ENCODE assay signal across 29 mouse cellular contexts in the genomic region with DNA sequence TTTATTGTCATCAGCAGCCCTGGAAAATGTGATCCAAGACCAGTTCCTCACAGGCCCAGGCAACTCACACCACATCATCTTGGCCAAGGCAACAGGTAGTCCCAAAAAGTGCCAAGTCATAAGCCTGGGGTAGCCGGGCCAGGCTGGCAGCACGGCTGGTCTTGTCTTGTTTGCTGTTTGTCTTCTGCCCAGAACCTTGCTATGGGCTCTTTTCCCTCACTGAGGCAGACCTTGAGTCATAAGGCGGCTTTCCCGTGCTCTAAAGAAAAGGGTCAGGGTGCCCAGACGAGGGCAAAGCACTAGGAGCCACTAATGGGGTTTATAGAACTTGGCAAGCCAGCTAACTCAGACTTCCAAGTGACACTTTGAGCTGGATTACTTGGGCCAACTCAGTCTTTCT. TPM values are rescaled to one million over a fixed set of nuclear protein-coding genes. Genes with fewer than 3 reads are reported as not detected.
DNase-seq lines count a peak whose midpoint lies in the region; ATAC-seq lines count a peak whose summit lies in the region.
"Had no signal": no experiment of that assay in that cellular context is flagged by ENCODE, and none has a peak within 500 bp of the region (broad histone marks: within the 10 kb centered on the region; RNA-seq: fewer than 3 reads in every experiment).

No protein-coding gene starts in this region.

- intact Hi-C loops in heart, postnatal 10 days (cut with DNase I), result no loop called here

- no peak overlapping the region for H3K9ac ChIP-seq in liver, embryonic 15.5 days
- H3K9ac ChIP-seq: embryonic facial prominence, embryonic 13.5 days; forebrain, embryonic 12.5 days; forebrain, embryonic 15.5 days; heart, embryonic 13.5 days; hindbrain, embryonic 12.5 days; hindbrain, embryonic 15.5 days had no signal

- no peaks in the 10 kb centered on the region for H3K36me3 ChIP-seq in heart, embryonic 10.5 days
- H3K36me3 ChIP-seq in liver, embryonic 15.5 days (replicated peaks), result no peaks in the 10 kb centered on the region
- H3K36me3 ChIP-seq: embryonic facial prominence, embryonic 10.5 days; embryonic facial prominence, embryonic 13.5 days; forebrain, embryonic 12.5 days; forebrain, embryonic 15.5 days; heart, embryonic 13.5 days; hindbrain, embryonic 12.5 days; hindbrain, embryonic 15.5 days had no signal

- WGBS in heart, embryonic 10.5 days, result 78% methylated on average over 5 of the region's 5 CpGs
- WGBS in liver, embryonic 15.5 days (ENCODE audit: insufficient replicate concordance), result 66% methylated on average over 5 of the region's 5 CpGs

- H3K4me2 ChIP-seq in liver, embryonic 15.5 days, result no peak overlapping the region
- H3K4me2 ChIP-seq: embryonic facial prominence, embryonic 13.5 days; forebrain, embryonic 12.5 days; forebrain, embryonic 15.5 days; heart, embryonic 13.5 days; hindbrain, embryonic 12.5 days; hindbrain, embryonic 15.5 days had no signal

- H3K27me3 ChIP-seq in heart, embryonic 10.5 days (ENCODE audit: insufficient read depth, poor library complexity, severe bottlenecking), result no peaks in the 10 kb centered on the region
- peaks cover 37% of the 10 kb centered on the region for H3K27me3 ChIP-seq in liver, embryonic 15.5 days
- H3K27me3 ChIP-seq: embryonic facial prominence, embryonic 13.5 days; forebrain, embryonic 12.5 days; forebrain, embryonic 15.5 days; heart, embryonic 13.5 days; hindbrain, embryonic 12.5 days; hindbrain, embryonic 15.5 days had no signal

- H3K4me1 ChIP-seq in heart, embryonic 10.5 days, result peaks cover 65% of the 10 kb centered on the region
- H3K4me1 ChIP-seq in liver, embryonic 15.5 days (replicated peaks), result peaks cover 61% of the 10 kb centered on the region
- H3K4me1 ChIP-seq: hindbrain, embryonic 15.5 days had no signal

- H3K9me3 ChIP-seq in heart, embryonic 10.5 days, result no peaks in the 10 kb centered on the region
- H3K9me3 ChIP-seq in liver, embryonic 15.5 days (replicated peaks), result no peaks in the 10 kb centered on the region
- H3K9me3 ChIP-seq: embryonic facial prominence, embryonic 10.5 days; embryonic facial prominence, embryonic 13.5 days; forebrain, embryonic 12.5 days; forebrain, embryonic 15.5 days; heart, embryonic 13.5 days; hindbrain, embryonic 12.5 days; hindbrain, embryonic 15.5 days had no signal

- H3K27ac ChIP-seq in heart, embryonic 10.5 days, result peak overlapping the region; percentile 49
- peak overlapping the region; percentile 10; the same call in 1 of the 2 replicates for H3K27ac ChIP-seq in liver, embryonic 15.5 days (replicated peaks)
- H3K27ac ChIP-seq: embryonic facial prominence, embryonic 10.5 days; embryonic facial prominence, embryonic 13.5 days; forebrain, embryonic 12.5 days; forebrain, embryonic 15.5 days; heart, embryonic 13.5 days; hindbrain, embryonic 12.5 days; hindbrain, embryonic 15.5 days had no signal

- ATAC-seq in liver, embryonic 15.5 days (ENCODE audit: insufficient read depth), result no peak
- ATAC-seq: CD4-positive, CD25-positive, alpha-beta regulatory T cell, adult 4 months; forebrain, embryonic 15.5 days had no signal

- H3K4me3 ChIP-seq in heart, embryonic 10.5 days, result no peak overlapping the region
- no peak overlapping the region for H3K4me3 ChIP-seq in liver, embryonic 15.5 days (replicated peaks)
- H3K4me3 ChIP-seq: embryonic facial prominence, embryonic 10.5 days; embryonic facial prominence, embryonic 13.5 days; erythroblast, embryonic 14.5 days; forebrain, embryonic 12.5 days; forebrain, embryonic 15.5 days; heart, embryonic 13.5 days; hindbrain, embryonic 12.5 days; hindbrain, embryonic 15.5 days had no signal

- DNase-seq in heart, embryonic 10.5 days (ENCODE audit: low spot score), result no peak
- DNase-seq in heart, postnatal 10 days, result no peak
- peak; percentile 39 for DNase-seq in adipocyte (ENCODE audit: low spot score)
- peak; percentile 92 for DNase-seq in fat pad, adult 2 months (ENCODE audit: extremely low read depth, low read depth, low spot score)
- DNase-seq in lung, postnatal 10 days, result no peak
- DNase-seq: adrenal gland, adult 8-10 months; adrenal gland, postnatal 25 days; cerebellum, adult 11-12 months; cerebellum, adult 8-10 months; cerebellum, postnatal 36 days; embryo, embryonic 11 days; gastrocnemius, postnatal 25 days; heart, adult 18-20 months had no signal

RNA-seq across cellular contexts. Expression of a gene that starts 51.7 kb away (rescaled TPM):
- polyA plus RNA-seq in heart, embryonic 10.5 days (2016; fragmentation: Nextera tagmentation; extraction: Ambion mirVana), result not detected in 2 replicates
- under 1 TPM in 1 of 2 experiments, not detected in 1; 0.38 TPM for total RNA-seq in heart, postnatal 10 days (2021)
- polyA plus RNA-seq in liver, embryonic 15.5 days (2015; fragmentation: Nextera tagmentation; extraction: Ambion mirVana), result not detected in 2 replicates
- total RNA-seq: adrenal gland, adult 8-10 months; adrenal gland, postnatal 25 days; hematopoietic stem cell, adult 5-6 weeks; MEL had no signal
- polyA plus RNA-seq: brain, embryonic 14.5 days; C2C12; CD4-positive, CD25-positive, alpha-beta regulatory T cell, adult 4 months; embryonic facial prominence, embryonic 10.5 days; embryonic facial prominence, embryonic 13.5 days; erythroblast, embryonic 14.5 days; forebrain, embryonic 12.5 days; heart, embryonic 13.5 days; heart, embryonic 16.5 days; hindbrain, embryonic 12.5 days; hindbrain, embryonic 15.5 days; intestine, embryonic 14.5 days had no signal

Comparison
In these comparisons a context has a peak if more than half of its experiments do, and no peak if none do; other contexts are left out.
1. DNase-seq: peak in adipocyte (single experiment) and fat pad, adult 2 months (single experiment); none in heart, embryonic 10.5 days (single experiment), heart, postnatal 10 days (0 of 2) and lung, postnatal 10 days (single experiment).